21 mouse cellular contexts compared by ENCODE assay signal in genomic region chr19:58419278-58419677, GRCm38 (mm10). TPM values are rescaled to one million over a fixed set of nuclear protein-coding genes. Genes with fewer than 3 reads are reported as not detected.
A peak's percentile ranks its signal among the peaks of the same experiment; 100 is the strongest.
DNase-seq lines count a peak whose midpoint lies in the region; ATAC-seq and TF ChIP-seq lines count a peak whose summit lies in the region.
"Had no signal": no experiment of that assay in that cellular context is flagged by ENCODE, and none has a peak within 500 bp of the region (broad histone marks: within the 10 kb centered on the region; RNA-seq: fewer than 3 reads in every experiment).

No protein-coding gene starts in this region.

- H3K9me3 ChIP-seq in heart, embryonic 13.5 days = 0 out of 2 replicates have a peak, but pooled peaks cover 3% of the 10 kb centered on the region
- no peaks in the 10 kb centered on the region for H3K9me3 ChIP-seq in embryonic facial prominence, embryonic 12.5 days
- H3K9me3 ChIP-seq in limb, embryonic 15.5 days = no peaks in the 10 kb centered on the region
- H3K9me3 ChIP-seq: liver, embryonic 12.5 days had no signal

- no peak for TF ChIP-seq CTCF in liver, adult 2 months (IDR thresholded peaks at IDR 0.05; ENCODE audit: low read depth, low read length)

- H3K4me2 ChIP-seq in heart, embryonic 13.5 days = no peak overlapping the region
- H3K4me2 ChIP-seq in embryonic facial prominence, embryonic 12.5 days (replicated peaks) = no peak overlapping the region
- H3K4me2 ChIP-seq in limb, embryonic 15.5 days = no peak overlapping the region
- H3K4me2 ChIP-seq: hindbrain, embryonic 14.5 days; liver, embryonic 12.5 days had no signal

- peak overlapping the region; percentile 26; the same call in 1 of the 2 replicates for H3K27ac ChIP-seq in heart, embryonic 13.5 days (replicated peaks)
- H3K27ac ChIP-seq in liver, adult 2 months (replicated peaks; ENCODE audit: insufficient read depth, low read depth, low read length) = 0 out of 2 replicates have a peak overlapping the region, but pooled peaks have one; percentile 32
- 0 out of 2 replicates have a peak overlapping the region, but pooled peaks have one; percentile 51 for H3K27ac ChIP-seq in embryonic facial prominence, embryonic 12.5 days
- H3K27ac ChIP-seq in limb, embryonic 15.5 days = no peak overlapping the region
- H3K27ac ChIP-seq: gastrocnemius, adult 2 months; hindbrain, embryonic 14.5 days; layer of hippocampus, adult 2 months; left cerebral cortex, adult 2 months; liver, embryonic 12.5 days had no signal

- H3K79me2 ChIP-seq in liver, adult 2 months (ENCODE audit: control insufficient read depth, insufficient read depth, low read length) = peaks cover 29% of the 10 kb centered on the region

- no peak for ATAC-seq in heart, embryonic 13.5 days (ENCODE audit: extremely low read depth, insufficient number of reproducible peaks, low FRiP score, low TSS enrichment)
- ATAC-seq in embryonic facial prominence, embryonic 12.5 days (ENCODE audit: insufficient number of reproducible peaks, insufficient read depth, low FRiP score, low TSS enrichment) = 0 out of 2 replicates have a peak, but pooled peaks have one; percentile 35
- peak; percentile 35; the same call in 1 of the 2 replicates for ATAC-seq in limb, embryonic 15.5 days (ENCODE audit: insufficient number of reproducible peaks, low FRiP score, low TSS enrichment, low read depth)
- ATAC-seq: forebrain, embryonic 16.5 days; liver, embryonic 12.5 days had no signal

- WGBS in heart, embryonic 13.5 days = 65% methylated on average over 3 of the region's 3 CpGs
- whole genome bisulfite sequencing in liver, adult 2 months = 91% methylated on average over 3 of the region's 3 CpGs
- WGBS in embryonic facial prominence, embryonic 12.5 days = 47% methylated on average over 3 of the region's 3 CpGs
- WGBS in limb, embryonic 15.5 days = 31% methylated on average over 3 of the region's 3 CpGs

- H3K27me3 ChIP-seq in heart, embryonic 13.5 days (replicated peaks) = no peaks in the 10 kb centered on the region
- no peaks in the 10 kb centered on the region for H3K27me3 ChIP-seq in liver, adult 2 months (ENCODE audit: control insufficient read depth, insufficient read depth, low read length)
- H3K27me3 ChIP-seq in embryonic facial prominence, embryonic 12.5 days = no peaks in the 10 kb centered on the region
- no peaks in the 10 kb centered on the region for H3K27me3 ChIP-seq in limb, embryonic 15.5 days
- H3K27me3 ChIP-seq: liver, embryonic 12.5 days had no signal

- peaks cover 9% of the 10 kb centered on the region for H3K4me1 ChIP-seq in heart, embryonic 13.5 days
- H3K4me1 ChIP-seq in liver, adult 2 months (ENCODE audit: control insufficient read depth, insufficient read depth, low read length) = peaks cover 23% of the 10 kb centered on the region
- peaks cover 14% of the 10 kb centered on the region for H3K4me1 ChIP-seq in embryonic facial prominence, embryonic 12.5 days
- peaks cover 12% of the 10 kb centered on the region; the same call in 1 of the 2 replicates for H3K4me1 ChIP-seq in limb, embryonic 15.5 days
- H3K4me1 ChIP-seq: liver, embryonic 12.5 days had no signal

- DNase-seq in heart, postnatal 25 days (ENCODE audit: low spot score) = no peak
- DNase-seq in liver, adult 2 months (ENCODE audit: extremely low read depth, low read depth, low spot score) = no peak
- no peak for DNase-seq in liver
- DNase-seq in left cerebral cortex, adult 18-20 months (ENCODE audit: low spot score in 2 of 2) = no peak
- DNase-seq: adrenal gland, adult 2 months; cerebellum, adult 11 months; cerebellum, postnatal 14 days; gastrocnemius, adult 2 months; kidney, adult 8-10 months; lung, postnatal 10 days; midbrain, embryonic 14.5 days; thymus, postnatal 25 days had no signal

- H3K4me3 ChIP-seq in heart, embryonic 13.5 days = no peak overlapping the region
- H3K4me3 ChIP-seq in liver, adult 2 months (ENCODE audit: insufficient read depth, low read depth, low read length) = no peak overlapping the region
- H3K4me3 ChIP-seq in embryonic facial prominence, embryonic 12.5 days = no peak overlapping the region
- no peak overlapping the region for H3K4me3 ChIP-seq in limb, embryonic 15.5 days
- H3K4me3 ChIP-seq: gastrocnemius, adult 2 months; layer of hippocampus, adult 2 months; left cerebral cortex, adult 2 months; liver, embryonic 12.5 days had no signal

- intact Hi-C loops in heart, postnatal 25 days (cut with DNase I) = no loop called here

- TF ChIP-seq POLR2A in liver, adult 2 months (IDR thresholded peaks at IDR 0.05; ENCODE audit: extremely low read depth, insufficient read depth, low read length) = no peak

- H3K36me3 ChIP-seq in heart, embryonic 13.5 days = no peaks in the 10 kb centered on the region
- H3K36me3 ChIP-seq in liver, adult 2 months (ENCODE audit: control insufficient read depth, insufficient read depth, low read length) = peaks cover 22% of the 10 kb centered on the region
- H3K36me3 ChIP-seq in embryonic facial prominence, embryonic 12.5 days = no peaks in the 10 kb centered on the region
- no peaks in the 10 kb centered on the region for H3K36me3 ChIP-seq in limb, embryonic 15.5 days

- H3K9ac ChIP-seq in heart, embryonic 13.5 days = no peak overlapping the region
- no peak overlapping the region for H3K9ac ChIP-seq in liver, adult 2 months (ENCODE audit: low read depth, low read length)
- H3K9ac ChIP-seq in embryonic facial prominence, embryonic 12.5 days = no peak overlapping the region
- H3K9ac ChIP-seq in limb, embryonic 15.5 days = no peak overlapping the region
- H3K9ac ChIP-seq: hindbrain, embryonic 14.5 days; liver, embryonic 12.5 days had no signal

RNA-seq across cellular contexts. Expression of gene Gfra1, which starts 36.4 kb away (rescaled TPM):
- 6.1 and 6.6 TPM in 2 replicates for polyA plus RNA-seq in heart, embryonic 13.5 days (2015; fragmentation: Nextera tagmentation; extraction: Ambion mirVana)
- 1 to 10 TPM; 3.5 to 3.6 TPM for total RNA-seq in heart, postnatal 25 days (2021)
- total RNA-seq in liver, adult 2 months (2014; rRNA removed) = 101 and 109 TPM in 2 replicates
- 38.9 and 42.4 TPM in 2 replicates for polyA plus RNA-seq in liver, adult 2 months (2012; rRNA removed)
- polyA plus RNA-seq in embryonic facial prominence, embryonic 12.5 days (2016; fragmentation: Nextera tagmentation; extraction: Ambion mirVana) = 24.1 and 26.2 TPM in 2 replicates
- 16.7 and 18.3 TPM in 2 replicates for polyA plus RNA-seq in limb, embryonic 15.5 days (2015; fragmentation: Nextera tagmentation; extraction: Ambion mirVana)
- total RNA-seq in left cerebral cortex, adult 18-20 months (2021) = 10 to 100 TPM; 30.8 to 36.6 TPM
- total RNA-seq: granulocyte monocyte progenitor cell, adult 5-6 weeks had no signal
